Mouse (Mus musculus) subcutaneous adipose tissue, adult 2 months (tissue): ENCODE measurements around the gene Hpse. TPM values are rescaled to one million over a fixed set of nuclear protein-coding genes. Genes with fewer than 3 reads are reported as not detected.

ENCODE experiments used
- polyA plus RNA-seq: library from polyadenylated mRNA; depleted of rRNA; stranded (reverse); fragments of >200 nt; gene quantifications from 2 replicates; pipeline ENCODE4 v1.2.3, GENCODE M21; 2012; ENCODE audit warnings: low replicate concordance; rRNA removed

Gene Hpse
- 3.3 and 4.8 TPM in 2 replicates for polyA plus RNA-seq

DNA sequence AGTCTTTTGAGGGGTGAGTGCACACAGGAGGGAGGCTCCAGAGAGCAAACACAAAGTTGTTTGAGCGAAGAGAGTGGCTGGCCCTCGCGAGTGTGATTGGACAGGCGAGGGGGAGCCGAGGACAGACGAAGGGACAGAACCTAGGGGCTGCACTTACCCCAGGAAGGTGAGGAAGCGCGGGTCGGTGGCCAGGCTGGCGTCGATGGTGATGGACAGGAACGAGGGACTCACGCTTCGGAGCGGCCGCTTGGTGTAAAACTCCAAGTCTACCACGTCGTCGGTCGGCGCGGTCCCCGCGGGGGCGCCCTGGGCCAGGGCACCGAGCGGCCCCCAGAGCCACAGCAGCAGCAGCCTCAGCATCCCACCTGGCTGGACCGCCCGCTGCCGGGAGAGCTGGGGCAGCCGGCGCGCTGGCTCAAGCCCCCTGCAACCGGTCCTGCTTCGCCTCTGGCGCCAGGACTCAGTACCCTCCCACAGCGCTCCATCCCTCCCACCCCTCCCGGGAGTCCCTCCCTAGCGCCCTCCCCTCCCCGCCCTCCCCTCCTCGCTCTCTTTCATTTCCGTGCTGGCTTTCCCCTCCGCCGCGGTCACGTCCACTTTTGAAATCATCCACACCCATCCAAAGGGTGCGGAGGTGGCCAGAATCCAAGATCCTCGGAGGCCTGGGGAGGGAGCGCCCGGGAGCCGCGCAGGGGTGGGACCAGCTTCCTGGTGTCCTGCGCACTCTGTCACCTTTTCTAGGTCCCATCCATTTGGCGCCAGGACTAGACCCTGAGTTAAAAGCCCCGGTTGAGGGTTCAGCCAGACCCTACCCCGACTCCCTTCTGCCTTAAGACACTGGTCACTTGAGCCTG lies at the start of gene Hpse:
TSS of gene Hpse (minus strand) at position 482 of the 854 bp plus-strand sequence.

DNA sequence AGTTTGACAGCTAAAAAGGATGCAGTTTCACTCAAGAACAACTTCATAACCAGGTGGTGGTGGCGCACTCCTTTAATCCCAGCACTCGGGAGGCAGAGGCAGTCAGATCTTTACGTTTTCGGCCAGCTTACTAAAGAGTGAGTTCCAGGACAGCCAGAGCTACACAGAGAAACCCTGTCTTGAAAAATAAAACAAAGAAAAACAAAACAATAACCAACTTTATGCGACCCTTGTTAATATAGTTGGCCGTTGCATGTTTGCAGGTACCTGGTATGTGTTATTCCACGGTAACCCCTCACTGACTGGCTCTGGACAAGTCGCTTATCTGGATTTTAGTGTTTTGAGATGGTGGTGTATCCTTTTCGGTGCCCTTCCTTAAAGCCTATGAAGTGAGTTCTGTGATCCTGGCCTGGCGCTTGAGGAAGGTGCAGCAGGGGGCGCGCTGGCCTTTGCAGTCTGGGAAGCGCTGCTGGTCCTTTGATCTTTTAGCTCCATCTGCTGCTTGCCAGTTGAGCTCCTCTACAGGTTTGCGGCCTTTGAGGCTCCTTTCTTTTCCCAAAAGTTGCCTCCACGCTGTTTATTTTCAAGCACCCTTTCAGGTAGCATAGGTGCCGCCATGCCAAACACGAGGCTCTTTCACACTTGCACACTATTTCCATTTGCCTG lies 44.7 kb downstream of the Hpse start, which contains the start of gene Coq2:
TSS of gene Coq2 (minus strand) at position 430 of the 666 bp plus-strand sequence.

Other genes with a start within 250 kb of the Hpse start
- 6.7 and 9.0 TPM in 2 replicates for gene Lin54, start 219.1 kb downstream of the Hpse start, polyA plus RNA-seq
- 33.2 and 42.8 TPM in 2 replicates for gene Cops4, start 201.4 kb downstream of the Hpse start, polyA plus RNA-seq
- 24.9 and 598 TPM in 2 replicates for gene Plac8, start 147.5 kb downstream of the Hpse start, polyA plus RNA-seq
- gene Coq2, start 44.6 kb downstream of the Hpse start, polyA plus RNA-seq = 83.6 and 119 TPM in 2 replicates
- 4.8 and 6.5 TPM in 2 replicates for gene Helq, start 78.9 kb upstream of the Hpse start, polyA plus RNA-seq
- gene Mrps18c, start 78.9 kb upstream of the Hpse start, polyA plus RNA-seq = 16.3 and 16.6 TPM in 2 replicates
- 6.8 and 8.9 TPM in 2 replicates for gene Abraxas1, start 101.2 kb upstream of the Hpse start, polyA plus RNA-seq
- 21.9 and 52.8 TPM in 2 replicates for gene Gpat3, start 126.0 kb upstream of the Hpse start, polyA plus RNA-seq